Mouse (Mus musculus): ENCODE results near the gene Stk38l.

Stk38l gene

DNA sequence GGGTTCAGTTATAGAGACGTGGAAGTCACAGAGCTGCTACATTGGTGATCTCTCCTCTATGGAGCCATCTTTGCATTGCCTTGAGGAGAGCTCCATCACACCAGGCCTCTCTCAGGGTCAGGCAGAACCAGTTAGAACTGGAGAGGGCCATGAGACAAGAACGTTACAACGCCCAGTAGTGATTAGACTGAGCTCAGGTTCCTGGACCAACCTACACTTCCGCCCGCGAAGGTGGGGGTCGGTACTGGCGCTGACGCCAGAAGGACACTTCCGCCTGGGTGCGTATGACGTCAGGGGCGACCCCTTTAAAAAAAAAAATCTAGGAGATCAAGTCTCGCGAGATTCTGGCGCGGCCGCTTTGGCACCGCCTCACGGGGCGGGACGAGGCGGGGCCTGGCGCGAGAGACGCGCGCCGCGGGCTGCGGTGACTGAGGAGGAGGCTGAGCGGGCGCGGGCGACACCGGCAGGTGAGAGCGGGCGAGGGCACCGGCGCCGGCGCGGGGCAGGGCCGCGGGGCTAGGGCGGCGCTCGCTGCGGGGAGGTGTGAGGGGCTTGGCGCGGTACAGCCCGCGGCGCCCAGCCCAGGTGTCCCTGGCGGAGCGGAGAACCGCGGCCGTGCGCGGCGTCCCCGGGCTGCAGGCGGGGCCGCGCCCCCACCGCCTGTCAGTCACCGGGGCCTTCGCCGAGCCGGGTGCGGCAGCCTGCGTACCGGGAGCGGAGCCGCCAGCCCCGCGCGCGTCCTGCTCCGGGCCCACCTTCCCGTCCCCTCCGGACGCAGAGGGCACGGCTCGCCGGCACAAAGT is at the start of gene Stk38l:
Stk38l (plus strand) TSS at position 415 of the 803 bp plus-strand sequence.
- in situ Hi-C loops (cut with MseI, MboI) = no loop called here

DNA sequence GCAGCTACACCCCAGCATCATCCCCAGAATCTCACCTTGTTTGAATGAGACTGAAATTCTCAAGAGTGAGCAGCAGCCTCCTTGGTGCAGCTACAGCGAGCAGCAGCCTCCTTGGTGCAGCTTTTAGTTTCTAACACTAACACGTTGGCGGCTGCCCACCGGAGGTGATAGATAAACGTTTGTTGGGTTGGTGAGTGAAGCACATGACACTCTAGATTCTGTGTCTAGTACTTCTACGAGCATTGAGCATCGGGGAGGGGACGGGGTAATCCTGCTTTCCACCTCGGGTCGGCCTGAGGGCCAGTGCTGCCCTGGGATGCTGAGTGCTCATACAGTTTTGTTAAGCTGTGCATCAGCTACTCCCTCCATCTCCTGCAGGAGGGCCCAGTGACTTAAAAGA is 47.9 kb upstream of the Stk38l start:
- in situ Hi-C loops (cut with MseI, MboI) = no loop called here

- in situ Hi-C loops (cut with MseI, MboI) = no loop called here
These were observed 46.4 kb upstream of the Stk38l start for GRCm38 (mm10) chr6:146678136-146679070.

- in situ Hi-C loops (cut with MseI, MboI) = no loop called here
These were observed 40.9 kb upstream of the Stk38l start for GRCm38 (mm10) chr6:146683881-146684280.

DNA sequence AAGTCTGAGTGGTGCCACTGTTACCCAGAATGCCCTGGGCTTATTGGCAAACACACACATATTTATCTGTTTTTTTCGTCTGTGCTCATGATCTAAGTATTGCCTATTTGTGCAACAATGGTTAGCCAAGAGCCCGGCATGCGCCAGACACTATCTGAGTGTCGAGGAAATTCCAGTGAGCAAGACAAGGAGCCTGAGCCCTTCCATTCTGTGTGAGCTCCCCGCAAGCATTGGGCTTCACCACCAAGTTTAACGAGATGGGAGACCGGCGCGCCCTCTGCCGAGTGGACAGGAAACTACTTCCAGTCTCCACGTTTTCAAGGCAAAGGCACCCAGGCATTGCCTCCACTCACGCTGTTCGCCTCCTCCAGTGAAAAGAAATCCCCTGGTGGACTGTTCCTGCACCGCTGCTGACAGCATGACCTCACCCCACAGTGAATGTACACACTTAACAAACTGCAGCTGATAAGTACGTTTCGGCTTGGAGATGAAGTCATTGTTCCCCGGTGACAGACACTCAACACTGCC is 39.0 kb upstream of the Stk38l start:
- in situ Hi-C loops (cut with MseI, MboI) = no loop called here

- in situ Hi-C loops (cut with MseI, MboI) = no loop called here
These were observed 38.2 kb upstream of the Stk38l start for GRCm38 (mm10) chr6:146686463-146687196.

DNA sequence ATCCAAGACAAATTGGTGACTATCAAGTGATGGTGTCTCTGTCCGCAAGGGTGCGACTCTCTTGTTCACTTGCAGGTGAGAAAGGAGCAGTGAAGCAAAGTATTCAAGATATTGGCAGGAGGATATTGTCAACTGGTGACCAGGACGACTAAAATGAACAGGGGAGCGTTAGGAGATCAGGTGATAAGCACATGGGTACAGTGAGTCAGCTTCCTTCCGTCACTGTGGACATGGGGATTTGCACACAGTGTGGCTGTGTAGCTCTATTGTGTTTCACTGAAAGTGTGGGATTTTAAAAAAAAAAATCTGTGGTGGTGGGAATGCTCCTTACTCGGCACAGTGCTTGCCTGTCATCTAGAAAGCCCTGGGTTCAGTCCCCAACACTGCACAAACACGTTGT is 36.8 kb upstream of the Stk38l start:
- in situ Hi-C loops (cut with MseI, MboI) = no loop called here

GRCm38 (mm10) chr6:146688861-146689260 is 35.9 kb upstream of the Stk38l start:
- in situ Hi-C loops (cut with MseI, MboI) = no loop called here

DNA sequence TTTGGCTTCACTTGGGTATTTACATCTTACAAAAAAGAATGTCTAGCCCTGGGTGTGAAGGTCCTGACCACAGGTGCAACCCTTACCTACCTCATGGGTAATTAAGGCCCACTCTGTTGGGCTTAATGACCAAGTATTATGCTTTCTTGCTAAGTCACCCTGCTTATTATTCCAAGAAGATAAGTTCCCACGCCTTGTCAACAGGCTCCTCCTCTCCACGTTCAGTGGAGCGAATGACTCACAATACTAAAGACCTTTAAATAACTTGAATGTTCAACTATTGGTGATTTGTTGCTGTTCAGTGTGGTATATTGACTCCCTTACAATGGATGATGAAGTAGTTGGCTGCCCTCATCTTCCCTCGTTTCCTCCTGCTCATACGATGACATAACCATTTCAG is 27.0 kb upstream of the Stk38l start:
- in situ Hi-C loops (cut with MseI, MboI) = no loop called here

- in situ Hi-C loops (cut with MseI, MboI) = no loop called here
These were observed 26.4 kb upstream of the Stk38l start for GRCm38 (mm10) chr6:146698376-146698775.

DNA sequence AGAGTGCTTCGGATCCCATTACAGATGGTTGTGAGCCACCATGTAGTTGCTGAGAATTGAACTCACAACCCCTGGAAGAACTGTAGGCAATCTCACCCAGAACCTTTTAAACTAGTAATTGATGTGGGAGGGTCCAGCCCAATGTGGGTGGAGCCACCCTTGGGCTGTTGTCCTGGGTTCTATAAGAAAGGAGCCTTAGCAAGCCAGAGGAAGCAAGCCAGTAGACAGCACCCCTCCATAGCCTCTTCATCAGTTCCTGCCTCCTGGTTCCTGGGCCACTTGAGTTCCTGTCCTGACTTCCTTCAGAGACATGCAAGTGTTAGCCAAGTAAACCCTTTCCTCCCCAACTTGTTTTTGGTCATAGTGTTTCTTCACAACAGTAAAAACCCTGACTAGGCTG is 24.3 kb upstream of the Stk38l start:
- in situ Hi-C loops (cut with MseI, MboI) = no loop called here

DNA sequence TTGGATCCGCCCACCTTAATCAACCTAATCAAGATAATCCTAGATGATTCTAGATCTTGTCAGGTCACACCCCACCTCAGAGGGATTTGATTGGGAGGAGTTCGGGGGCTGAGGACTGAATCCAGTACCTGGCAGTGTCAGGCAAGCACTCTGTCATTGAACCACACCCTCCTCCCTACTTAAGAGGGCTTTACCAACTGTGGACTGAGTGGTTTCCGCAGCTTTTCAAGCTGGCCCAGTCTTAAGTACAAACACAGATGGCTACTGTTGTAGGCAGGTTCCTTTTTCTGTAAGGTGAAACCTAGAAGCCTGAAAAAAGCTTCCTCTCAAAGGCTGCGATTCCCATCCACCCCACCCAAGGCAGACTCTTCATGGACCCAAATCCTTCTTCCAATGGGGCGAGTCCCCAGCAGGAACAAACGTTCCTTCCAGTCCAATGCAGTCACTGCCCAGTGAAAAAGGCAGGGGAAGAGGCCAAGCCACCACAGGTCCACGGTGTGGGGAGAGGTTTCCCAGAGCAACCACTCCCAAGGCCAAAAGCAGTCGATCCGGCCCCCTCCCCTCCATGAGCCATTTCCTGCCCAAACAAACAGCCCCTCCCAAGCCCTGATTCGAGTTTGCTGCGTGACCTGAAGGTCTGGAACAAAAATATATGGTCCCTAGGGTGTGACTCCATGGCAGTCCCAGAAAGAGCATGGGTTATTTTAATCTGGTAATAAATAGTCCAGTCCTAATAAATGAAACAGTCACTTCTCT is 22.5 kb upstream of the Stk38l start:
- in situ Hi-C loops (cut with MseI, MboI) = no loop called here

- in situ Hi-C loops (cut with MseI, MboI) = no loop called here
These were observed 21.4 kb upstream of the Stk38l start for GRCm38 (mm10) chr6:146703351-146703750.

DNA sequence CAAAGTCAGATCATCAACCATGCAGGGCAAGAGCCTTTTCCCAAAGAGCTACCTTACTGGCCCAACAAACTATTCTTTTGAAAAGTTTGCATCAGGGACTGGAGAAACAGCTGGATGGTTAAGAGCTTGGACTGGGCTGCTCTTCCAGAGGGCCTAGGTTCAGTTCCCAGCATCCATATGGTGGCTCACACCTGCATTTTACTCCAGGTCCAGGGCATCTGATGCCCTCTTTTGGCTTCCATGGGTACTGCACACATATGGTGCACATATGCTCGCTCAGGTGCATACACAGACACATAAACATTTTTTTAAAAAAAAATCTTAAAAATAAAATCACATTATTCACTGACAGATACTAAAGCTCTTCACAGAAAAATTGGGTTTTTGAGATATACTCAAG is 19.2 kb upstream of the Stk38l start:
- in situ Hi-C loops (cut with MseI, MboI) = no loop called here

DNA sequence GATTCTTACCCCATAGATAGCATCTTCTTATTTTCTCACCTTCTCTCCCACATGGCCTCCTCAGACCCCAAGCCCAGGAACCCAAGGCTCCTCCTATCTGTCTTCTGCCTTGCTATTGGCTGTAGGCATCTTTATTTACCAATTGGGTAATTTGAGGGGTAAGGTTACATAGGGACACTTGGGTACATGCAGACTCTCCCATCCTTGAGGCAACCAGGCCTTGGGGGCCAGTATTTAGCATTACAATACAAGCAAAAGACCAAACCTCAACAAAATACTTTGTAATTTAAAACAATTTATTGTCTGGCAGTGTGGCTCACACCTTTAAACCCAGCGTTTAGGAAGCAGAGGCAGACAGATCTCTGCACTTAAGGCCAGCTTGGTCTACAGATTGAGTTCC is 5.2 kb upstream of the Stk38l start:
- in situ Hi-C loops (cut with MseI, MboI) = no loop called here

GRCm38 (mm10) chr6:146723805-146724204 is 990 bp upstream of the Stk38l start:
- in situ Hi-C loops (cut with MseI, MboI) = no loop called here

DNA sequence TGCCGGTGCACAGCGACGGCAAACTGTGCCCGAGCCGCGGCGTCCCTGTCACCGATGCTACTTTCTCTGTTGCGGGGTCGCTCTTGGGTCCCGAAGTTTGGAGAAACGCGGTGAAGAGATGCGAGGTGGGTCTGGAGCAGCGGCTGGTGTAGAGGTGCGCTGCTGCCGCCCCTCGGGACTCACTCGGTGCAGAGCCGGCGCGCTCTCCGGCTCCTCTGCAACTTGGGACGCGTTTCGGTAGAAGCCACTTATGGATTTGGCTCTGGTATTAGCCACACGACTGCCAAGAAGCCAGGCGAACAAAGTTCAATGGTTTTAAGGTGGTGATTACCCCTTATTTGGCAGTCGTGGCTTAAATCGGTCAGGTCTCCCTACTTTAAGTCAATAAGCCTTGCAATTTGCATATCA is 593 bp downstream of the Stk38l start:
- in situ Hi-C loops (cut with MseI, MboI) = no loop called here

DNA sequence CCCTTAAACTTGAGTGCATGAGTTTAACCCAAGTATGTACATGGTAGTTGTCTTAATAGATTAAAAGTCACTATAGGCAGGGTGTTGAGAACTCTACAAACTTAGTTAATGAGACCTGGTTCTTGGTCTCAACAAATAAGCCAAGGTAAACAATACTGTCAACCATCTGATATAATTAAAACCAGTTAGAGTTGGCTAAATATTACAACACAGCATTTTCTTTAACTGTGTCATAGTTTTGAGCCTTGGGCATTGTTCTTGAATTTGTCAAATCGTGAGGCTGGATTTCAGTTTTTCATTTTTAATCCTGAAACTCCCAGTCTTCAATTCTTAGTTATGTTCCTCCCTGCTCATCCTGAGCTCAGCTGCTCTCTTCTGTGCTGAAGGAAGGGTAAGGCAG is 6.2 kb downstream of the Stk38l start:
- in situ Hi-C loops (cut with MseI, MboI) = no loop called here

GRCm38 (mm10) chr6:146731692-146732091 is 6.9 kb downstream of the Stk38l start:
- in situ Hi-C loops (cut with MseI, MboI) = no loop called here

GRCm38 (mm10) chr6:146732232-146732631 is 7.4 kb downstream of the Stk38l start:
- in situ Hi-C loops (cut with MseI, MboI) = no loop called here

GRCm38 (mm10) chr6:146732676-146733075 is 7.9 kb downstream of the Stk38l start:
- in situ Hi-C loops (cut with MseI, MboI) = no loop called here
